Mouse (Mus musculus) cerebellum, adult 2 months (tissue): ENCODE results near the gene Hdac11.

ENCODE experiments used
- CTCF ChIP-seq: fragments of 200-500 bp; IDR thresholded peaks from 2 replicates; pipeline ENCODE4 v1.5.1; 2011; ENCODE audit warnings: low read depth, mild to moderate bottlenecking, control low read depth, low read length, moderate library complexity, borderline replicate concordance; ENCODE audit not compliant: insufficient read depth
- POLR2A ChIP-seq: fragments of 200-500 bp; IDR thresholded peaks from 2 replicates; pipeline ENCODE4 v1.6.1; 2011; ENCODE audit warnings: low read length, control low read depth, borderline replicate concordance; ENCODE audit not compliant: insufficient read depth

DNA sequence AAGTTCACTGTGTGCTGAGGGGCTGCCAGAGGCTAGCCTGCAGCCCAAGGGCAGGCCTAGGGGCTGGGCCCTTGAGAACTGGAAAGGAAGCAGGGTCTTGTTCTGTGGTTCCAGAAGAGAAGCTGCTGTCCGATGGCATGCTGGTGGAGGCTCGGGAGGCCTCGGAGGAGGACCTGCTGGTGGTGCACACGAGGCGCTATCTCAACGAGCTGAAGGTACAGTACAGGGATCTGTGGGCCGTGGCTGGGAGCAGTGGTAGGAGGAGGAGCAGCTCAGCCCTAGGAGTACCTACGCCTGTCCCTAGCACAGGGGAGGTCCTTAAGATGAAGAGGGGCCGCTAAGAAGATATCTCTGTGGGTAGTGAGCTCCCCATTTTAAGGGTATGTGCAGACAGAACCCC is 2.6 kb downstream of the Hdac11 start:
- no peak for TF ChIP-seq CTCF
- TF ChIP-seq POLR2A, result no peak
